Comparison of ENCODE assay signal across 9 mouse cellular contexts in the genomic region with DNA sequence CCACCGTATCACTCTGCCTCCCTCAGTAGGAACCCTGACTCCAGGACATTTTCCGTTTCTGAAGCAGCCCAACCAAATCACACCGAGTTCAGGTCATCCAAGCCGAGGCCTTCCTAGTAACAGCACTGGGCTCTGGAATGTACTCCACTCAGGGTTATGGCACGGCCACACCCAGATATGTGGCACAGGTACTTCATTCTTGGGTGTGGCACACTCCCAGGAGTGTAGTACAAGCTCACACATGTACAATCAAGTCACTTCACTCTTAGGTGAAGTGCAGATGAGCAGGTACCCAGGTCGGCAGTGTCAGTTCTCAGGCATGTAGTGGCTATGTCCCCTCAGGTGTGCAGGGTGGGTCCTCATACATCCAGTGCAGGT. TPM values are rescaled to one million over a fixed set of nuclear protein-coding genes. Genes with fewer than 3 reads are reported as not detected.
DNase-seq lines count a peak whose midpoint lies in the region; ATAC-seq and TF ChIP-seq lines count a peak whose summit lies in the region.
"Had no signal": no experiment of that assay in that cellular context is flagged by ENCODE, and none has a peak within 500 bp of the region (broad histone marks: within the 10 kb centered on the region; RNA-seq: fewer than 3 reads in every experiment).

No protein-coding gene starts in this region.

- no peak for TF ChIP-seq POLR2A in thymus, adult 2 months (IDR thresholded peaks at IDR 0.05; ENCODE audit: control insufficient read depth, extremely low read depth, insufficient read depth, low read length, poor library complexity)

- H3K27ac ChIP-seq in hindbrain, embryonic 11.5 days (ENCODE audit: low read depth, low read length) = no peak overlapping the region
- H3K27ac ChIP-seq in hindbrain, embryonic 10.5 days = no peak overlapping the region
- H3K27ac ChIP-seq in embryonic facial prominence, embryonic 15.5 days (replicated peaks) = no peak overlapping the region
- H3K27ac ChIP-seq in liver, embryonic 15.5 days (replicated peaks) = no peak overlapping the region
- no peak overlapping the region for H3K27ac ChIP-seq in neural tube, embryonic 14.5 days (ENCODE audit: low read depth, low read length)
- H3K27ac ChIP-seq in thymus, adult 2 months (ENCODE audit: control insufficient read depth, insufficient read depth, low read length) = no peak overlapping the region

- no peak for DNase-seq in hindbrain, embryonic 11.5 days (ENCODE audit: low spot score)
- DNase-seq in hindbrain, embryonic 10.5 days (ENCODE audit: low spot score) = no peak
- DNase-seq in embryo, embryonic 9.5 days (ENCODE audit: extremely low spot score) = no peak
- DNase-seq in gastrocnemius, postnatal 25 days = no peak
- DNase-seq in thymus, adult 2 months = no peak

- no peak for TF ChIP-seq CTCF in thymus, adult 2 months (IDR thresholded peaks at IDR 0.05; ENCODE audit: borderline replicate concordance, control insufficient read depth, extremely low read depth, insufficient read depth, low read length, poor library complexity)

- H3K4me1 ChIP-seq in hindbrain, embryonic 11.5 days (replicated peaks; ENCODE audit: control insufficient read depth, insufficient read depth, low read length) = no peaks in the 10 kb centered on the region
- H3K4me1 ChIP-seq in hindbrain, embryonic 10.5 days (replicated peaks) = no peaks in the 10 kb centered on the region
- no peaks in the 10 kb centered on the region for H3K4me1 ChIP-seq in embryonic facial prominence, embryonic 15.5 days
- H3K4me1 ChIP-seq in liver, embryonic 15.5 days (replicated peaks) = no peaks in the 10 kb centered on the region
- H3K4me1 ChIP-seq in neural tube, embryonic 14.5 days (ENCODE audit: control insufficient read depth, insufficient read depth, low read length) = no peaks in the 10 kb centered on the region
- no peaks in the 10 kb centered on the region for H3K4me1 ChIP-seq in thymus, adult 2 months (replicated peaks; ENCODE audit: control insufficient read depth, insufficient read depth, low read length)

- ATAC-seq in hindbrain, embryonic 11.5 days (ENCODE audit: low FRiP score) = peak; percentile 30
- peak; percentile 35; the same call in 1 of the 2 replicates for ATAC-seq in embryonic facial prominence, embryonic 15.5 days (ENCODE audit: insufficient number of reproducible peaks, low FRiP score, low TSS enrichment, low read depth)
- peak; percentile 22; the same call in 1 of the 2 replicates for ATAC-seq in liver, embryonic 15.5 days (ENCODE audit: insufficient read depth)
- ATAC-seq in neural tube, embryonic 14.5 days (ENCODE audit: low read depth) = peak; percentile 47; the same call in 1 of the 2 replicates

- no peaks in the 10 kb centered on the region for H3K9me3 ChIP-seq in hindbrain, embryonic 11.5 days (ENCODE audit: control insufficient read depth, low read length)
- no peaks in the 10 kb centered on the region for H3K9me3 ChIP-seq in hindbrain, embryonic 10.5 days
- no peaks in the 10 kb centered on the region for H3K9me3 ChIP-seq in embryonic facial prominence, embryonic 15.5 days (replicated peaks)
- no peaks in the 10 kb centered on the region for H3K9me3 ChIP-seq in liver, embryonic 15.5 days (replicated peaks)
- H3K9me3 ChIP-seq in neural tube, embryonic 14.5 days (ENCODE audit: control insufficient read depth, low read length) = no peaks in the 10 kb centered on the region

- 74% methylated on average over 6 of the region's 6 CpGs for WGBS in hindbrain, embryonic 11.5 days
- WGBS in hindbrain, embryonic 10.5 days = 79% methylated on average over 6 of the region's 6 CpGs
- 67% methylated on average over 6 of the region's 6 CpGs for WGBS in embryonic facial prominence, embryonic 15.5 days
- 64% methylated on average over 6 of the region's 6 CpGs for WGBS in liver, embryonic 15.5 days (ENCODE audit: insufficient replicate concordance)
- 84% methylated on average over 6 of the region's 6 CpGs for WGBS in neural tube, embryonic 14.5 days
- WGBS in thymus, adult 2 months = 88% methylated on average over 6 of the region's 6 CpGs

- H3K4me3 ChIP-seq in hindbrain, embryonic 11.5 days (ENCODE audit: low read depth, low read length) = no peak overlapping the region
- H3K4me3 ChIP-seq in hindbrain, embryonic 10.5 days = no peak overlapping the region
- no peak overlapping the region for H3K4me3 ChIP-seq in embryonic facial prominence, embryonic 15.5 days (replicated peaks)
- H3K4me3 ChIP-seq in liver, embryonic 15.5 days (replicated peaks) = no peak overlapping the region
- H3K4me3 ChIP-seq in neural tube, embryonic 14.5 days (ENCODE audit: low read depth, low read length) = no peak overlapping the region
- H3K4me3 ChIP-seq in thymus, adult 2 months (ENCODE audit: control insufficient read depth, insufficient read depth, low read length) = no peak overlapping the region
- H3K4me3 ChIP-seq: myocyte had no signal

- no peak overlapping the region for H3K4me2 ChIP-seq in hindbrain, embryonic 11.5 days (replicated peaks; ENCODE audit: low read depth, low read length)
- H3K4me2 ChIP-seq in embryonic facial prominence, embryonic 15.5 days (replicated peaks) = no peak overlapping the region
- H3K4me2 ChIP-seq in liver, embryonic 15.5 days = no peak overlapping the region
- H3K4me2 ChIP-seq in neural tube, embryonic 14.5 days (ENCODE audit: low read depth, low read length) = no peak overlapping the region

- H3K36me3 ChIP-seq in hindbrain, embryonic 11.5 days (ENCODE audit: control insufficient read depth, insufficient read depth, low read length) = 0 out of 2 replicates have a peak, but pooled peaks cover 2% of the 10 kb centered on the region
- peaks cover 50% of the 10 kb centered on the region for H3K36me3 ChIP-seq in hindbrain, embryonic 10.5 days
- peaks cover 34% of the 10 kb centered on the region for H3K36me3 ChIP-seq in embryonic facial prominence, embryonic 15.5 days
- peaks cover 38% of the 10 kb centered on the region for H3K36me3 ChIP-seq in liver, embryonic 15.5 days (replicated peaks)
- peaks cover 24% of the 10 kb centered on the region for H3K36me3 ChIP-seq in neural tube, embryonic 14.5 days (ENCODE audit: control insufficient read depth, insufficient read depth, low read length)
- peaks cover 31% of the 10 kb centered on the region for H3K36me3 ChIP-seq in thymus, adult 2 months (ENCODE audit: control insufficient read depth, insufficient read depth, low read length)

- no peaks in the 10 kb centered on the region for H3K27me3 ChIP-seq in hindbrain, embryonic 11.5 days (ENCODE audit: control insufficient read depth, insufficient read depth, low read length)
- no peaks in the 10 kb centered on the region for H3K27me3 ChIP-seq in hindbrain, embryonic 10.5 days (ENCODE audit: insufficient read depth, poor library complexity, severe bottlenecking)
- no peaks in the 10 kb centered on the region for H3K27me3 ChIP-seq in embryonic facial prominence, embryonic 15.5 days
- no peaks in the 10 kb centered on the region for H3K27me3 ChIP-seq in liver, embryonic 15.5 days
- H3K27me3 ChIP-seq in neural tube, embryonic 14.5 days (ENCODE audit: control insufficient read depth, insufficient read depth, low read length) = no peaks in the 10 kb centered on the region
- no peaks in the 10 kb centered on the region for H3K27me3 ChIP-seq in thymus, adult 2 months (ENCODE audit: control insufficient read depth, insufficient read depth, low read length)

- no peak overlapping the region for H3K9ac ChIP-seq in hindbrain, embryonic 11.5 days (ENCODE audit: low read depth, low read length)
- no peak overlapping the region for H3K9ac ChIP-seq in embryonic facial prominence, embryonic 15.5 days
- no peak overlapping the region for H3K9ac ChIP-seq in liver, embryonic 15.5 days
- no peak overlapping the region for H3K9ac ChIP-seq in neural tube, embryonic 14.5 days (replicated peaks; ENCODE audit: low read depth, low read length)

RNA-seq across cellular contexts. Expression of a gene that starts 9.5 kb away (rescaled TPM):
- 1.4 and 1.5 TPM in 2 replicates for polyA plus RNA-seq in hindbrain, embryonic 11.5 days (2014; fragmentation: Nextera tagmentation; extraction: Ambion mirVana)
- polyA plus RNA-seq in hindbrain, embryonic 10.5 days (2016; fragmentation: Nextera tagmentation; extraction: Ambion mirVana) = 0.81 and 1.1 TPM in 2 replicates
- polyA plus RNA-seq in embryonic facial prominence, embryonic 15.5 days (2015; fragmentation: Nextera tagmentation; extraction: Ambion mirVana) = 2.2 and 3.4 TPM in 2 replicates
- 0.03 and 0.61 TPM in 2 replicates for polyA plus RNA-seq in liver, embryonic 15.5 days (2015; fragmentation: Nextera tagmentation; extraction: Ambion mirVana)
- 0.20 and 0.48 TPM in 2 replicates for polyA plus RNA-seq in neural tube, embryonic 14.5 days (2014; fragmentation: Nextera tagmentation; extraction: Ambion mirVana)
- total RNA-seq in gastrocnemius, postnatal 25 days (2021) = not detected
- 0.51 and 1.2 TPM in 2 replicates for polyA plus RNA-seq in thymus, adult 2 months (2012; rRNA removed)

RNA-seq across cellular contexts. Expression of a gene that starts 15.8 kb away (rescaled TPM):
- polyA plus RNA-seq in hindbrain, embryonic 11.5 days (2014; fragmentation: Nextera tagmentation; extraction: Ambion mirVana) = 126 and 132 TPM in 2 replicates
- polyA plus RNA-seq in hindbrain, embryonic 10.5 days (2016; fragmentation: Nextera tagmentation; extraction: Ambion mirVana) = 128 and 131 TPM in 2 replicates
- 154 and 159 TPM in 2 replicates for polyA plus RNA-seq in embryonic facial prominence, embryonic 15.5 days (2015; fragmentation: Nextera tagmentation; extraction: Ambion mirVana)
- 65.9 and 69.8 TPM in 2 replicates for polyA plus RNA-seq in liver, embryonic 15.5 days (2015; fragmentation: Nextera tagmentation; extraction: Ambion mirVana)
- polyA plus RNA-seq in neural tube, embryonic 14.5 days (2014; fragmentation: Nextera tagmentation; extraction: Ambion mirVana) = 116 and 122 TPM in 2 replicates
- total RNA-seq in gastrocnemius, postnatal 25 days (2021) = 10 to 100 TPM; 16.3 to 20.3 TPM
- 92.8 and 109 TPM in 2 replicates for polyA plus RNA-seq in thymus, adult 2 months (2012; rRNA removed)

RNA-seq across cellular contexts. Expression of a gene that starts 48.5 kb away (rescaled TPM):
- polyA plus RNA-seq in hindbrain, embryonic 11.5 days (2014; fragmentation: Nextera tagmentation; extraction: Ambion mirVana) = 196 and 230 TPM in 2 replicates
- polyA plus RNA-seq in hindbrain, embryonic 10.5 days (2016; fragmentation: Nextera tagmentation; extraction: Ambion mirVana) = 221 and 266 TPM in 2 replicates
- 221 and 224 TPM in 2 replicates for polyA plus RNA-seq in embryonic facial prominence, embryonic 15.5 days (2015; fragmentation: Nextera tagmentation; extraction: Ambion mirVana)
- polyA plus RNA-seq in liver, embryonic 15.5 days (2015; fragmentation: Nextera tagmentation; extraction: Ambion mirVana) = 151 and 167 TPM in 2 replicates
- polyA plus RNA-seq in neural tube, embryonic 14.5 days (2014; fragmentation: Nextera tagmentation; extraction: Ambion mirVana) = 199 and 210 TPM in 2 replicates
- total RNA-seq in gastrocnemius, postnatal 25 days (2021) = 100 to 1,000 TPM; 660 to 663 TPM
- polyA plus RNA-seq in thymus, adult 2 months (2012; rRNA removed) = 115 and 127 TPM in 2 replicates

RNA-seq across cellular contexts. Expression of a gene that starts 48.5 kb away (rescaled TPM):
- 62.1 and 62.2 TPM in 2 replicates for polyA plus RNA-seq in hindbrain, embryonic 11.5 days (2014; fragmentation: Nextera tagmentation; extraction: Ambion mirVana)
- polyA plus RNA-seq in hindbrain, embryonic 10.5 days (2016; fragmentation: Nextera tagmentation; extraction: Ambion mirVana) = 46.2 and 53.9 TPM in 2 replicates
- polyA plus RNA-seq in embryonic facial prominence, embryonic 15.5 days (2015; fragmentation: Nextera tagmentation; extraction: Ambion mirVana) = 59.9 and 63.7 TPM in 2 replicates
- 17.2 and 18.4 TPM in 2 replicates for polyA plus RNA-seq in liver, embryonic 15.5 days (2015; fragmentation: Nextera tagmentation; extraction: Ambion mirVana)
- polyA plus RNA-seq in neural tube, embryonic 14.5 days (2014; fragmentation: Nextera tagmentation; extraction: Ambion mirVana) = 47.4 and 52.5 TPM in 2 replicates
- 10 to 100 TPM; 39.8 to 42.3 TPM for total RNA-seq in gastrocnemius, postnatal 25 days (2021)
- 3.6 and 4.0 TPM in 2 replicates for polyA plus RNA-seq in thymus, adult 2 months (2012; rRNA removed)
